Mouse (Mus musculus) yolk sac, embryonic 10.5 days (tissue): ENCODE results near the gene Ifi206.
"Not testable (repeated sequence)": the region's sequence is repeated elsewhere in the genome, so short reads cannot be mapped to it uniquely, and the experiment has no call there.

Source experiments
- DNase-seq: peaks from one replicate; pipeline ENCODE4 v3.0.0-alpha.2; 2017; ENCODE audit warnings: low spot score

The Ifi206 gene

GRCm38 (mm10) chr1:173490812-173491480, at the start of gene Ifi206:
Gene Ifi206, minus strand, starts transcription at chr1:173491041.
- DNase-seq: not testable (repeated sequence)

- not testable (repeated sequence) for DNase-seq
Measured at GRCm38 (mm10) chr1:173535791-173536190, 45.0 kb upstream of the Ifi206 start, which contains the start of gene Ifi214. Gene Ifi214, minus strand, starts transcription at chr1:173535957.

DNA sequence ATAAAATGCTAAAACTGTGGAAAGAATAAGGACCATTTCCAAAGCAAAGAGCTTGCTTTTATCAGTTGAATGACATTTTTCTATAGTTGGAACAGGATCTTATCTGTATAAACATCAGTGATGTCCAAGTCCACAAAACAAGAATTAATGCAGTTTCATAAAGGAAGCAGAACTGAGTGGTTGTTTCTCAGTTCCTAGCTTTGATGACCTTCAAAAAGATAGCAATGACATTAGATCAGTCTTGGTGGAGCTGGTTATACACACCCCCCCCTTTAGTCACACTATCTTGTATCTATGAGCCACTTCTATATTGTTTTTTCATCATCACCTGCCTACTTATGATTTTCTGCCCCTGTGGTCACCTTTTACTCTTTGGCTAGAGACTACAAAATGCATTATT, 30.6 kb upstream of the Ifi206 start:
- DNase-seq: no peak

DNA sequence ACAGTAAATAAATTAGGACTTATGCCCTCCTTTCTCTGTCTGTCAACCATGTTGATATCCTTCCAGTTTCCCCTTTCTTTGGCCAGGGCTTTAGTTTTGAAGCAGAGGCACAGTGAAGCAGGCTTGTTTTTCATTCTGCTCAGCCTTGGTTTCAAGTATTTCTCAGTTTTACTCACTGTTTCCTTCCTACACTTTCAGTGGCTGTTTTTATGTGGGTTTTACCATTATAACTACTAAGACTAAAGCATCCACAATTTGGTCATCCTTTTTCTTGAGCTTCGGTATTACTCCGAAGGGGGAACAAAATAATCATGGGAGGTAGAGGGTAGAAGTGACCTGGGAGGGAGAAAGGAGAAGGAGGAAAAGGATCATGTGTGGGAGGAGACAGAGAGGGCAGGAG, 19.8 kb upstream of the Ifi206 start:
- not testable (repeated sequence) for DNase-seq

- not testable (repeated sequence) for DNase-seq
Measured at GRCm38 (mm10) chr1:173491483-173491882, 642 bp upstream of the Ifi206 start.

- DNase-seq: not testable (repeated sequence)
Measured at GRCm38 (mm10) chr1:173481182-173481574, 9.7 kb downstream of the Ifi206 start.

GRCm38 (mm10) chr1:173480399-173481181, 10.3 kb downstream of the Ifi206 start:
- not testable (repeated sequence) for DNase-seq

GRCm38 (mm10) chr1:173456761-173457160, 34.1 kb downstream of the Ifi206 start:
- DNase-seq: no peak

- DNase-seq: no peak
Measured at GRCm38 (mm10) chr1:173456139-173456754, 34.6 kb downstream of the Ifi206 start.

- no peak for DNase-seq
Measured at GRCm38 (mm10) chr1:173451665-173452064, 39.2 kb downstream of the Ifi206 start.

GRCm38 (mm10) chr1:173450621-173451020, 40.2 kb downstream of the Ifi206 start:
- no peak for DNase-seq

DNA sequence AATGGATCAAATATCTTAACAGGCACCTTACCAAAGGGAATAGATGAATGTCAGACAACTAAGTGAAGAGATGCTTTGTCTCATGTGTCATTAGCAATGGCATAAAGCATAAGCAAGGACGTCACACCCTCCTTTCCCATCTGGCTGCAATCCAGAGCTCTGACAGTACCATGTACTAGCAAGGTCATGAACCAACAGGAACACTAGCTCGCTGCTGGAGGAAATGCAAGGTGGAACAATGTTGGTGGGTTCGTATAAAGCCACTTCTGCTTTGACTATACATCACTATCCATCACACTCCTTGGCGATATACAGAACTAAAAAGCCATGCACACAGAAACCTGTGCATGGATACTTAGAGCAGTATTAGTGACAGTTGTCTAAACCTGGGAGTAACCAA, 43.8 kb downstream of the Ifi206 start:
- DNase-seq: no peak

- no peak for DNase-seq
Measured at GRCm38 (mm10) chr1:173443061-173443460, 47.8 kb downstream of the Ifi206 start.

- DNase-seq: no peak
Measured at GRCm38 (mm10) chr1:173441210-173441609, 49.6 kb downstream of the Ifi206 start.

- DNase-seq: no peak
Measured at GRCm38 (mm10) chr1:173440681-173441080, 50.2 kb downstream of the Ifi206 start.

- no peak for DNase-seq
Measured at GRCm38 (mm10) chr1:173437161-173437953, 53.5 kb downstream of the Ifi206 start.

- DNase-seq: no peak
Measured at GRCm38 (mm10) chr1:173432411-173432810, 58.4 kb downstream of the Ifi206 start.

- DNase-seq: no peak
Measured at GRCm38 (mm10) chr1:173429995-173430699, 60.7 kb downstream of the Ifi206 start.

GRCm38 (mm10) chr1:173427385-173427784, 63.5 kb downstream of the Ifi206 start:
- DNase-seq: no peak

DNA sequence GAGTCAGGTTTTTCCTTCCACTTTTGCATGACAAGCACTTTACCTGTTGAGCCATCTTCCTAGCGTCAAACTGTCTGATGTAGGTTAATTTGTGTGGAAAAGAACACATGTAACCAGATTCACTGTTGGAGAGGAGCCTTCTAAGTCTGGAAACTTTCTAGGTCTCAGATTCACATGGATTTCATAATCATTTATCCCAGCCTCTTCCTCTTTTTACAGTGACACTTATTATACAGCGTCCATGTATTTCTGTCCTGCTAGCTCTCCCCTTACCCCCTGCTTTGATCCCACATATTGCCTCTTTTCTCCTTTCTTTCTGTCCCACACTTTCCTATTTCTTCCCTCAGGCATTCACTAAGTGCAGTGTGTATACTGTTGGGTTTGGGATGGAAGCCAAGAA, 64.5 kb downstream of the Ifi206 start:
- no peak for DNase-seq

GRCm38 (mm10) chr1:173420374-173420773, 70.5 kb downstream of the Ifi206 start:
- no peak for DNase-seq
